Mouse (Mus musculus) embryonic facial prominence, embryonic 11.5 days (tissue): ENCODE data around the gene Appl2. TPM values are rescaled to one million over a fixed set of nuclear protein-coding genes. Genes with fewer than 3 reads are reported as not detected.

Experiments used
- ATAC-seq: fragments of 200-750 bp; cut with Nextera tagmentation; replicated peaks from 2 replicates; pipeline ENCODE4 v1.8.0; 2017; ENCODE audit warnings: low read depth; ENCODE audit not compliant: insufficient number of reproducible peaks, low FRiP score, low TSS enrichment
- DNase-seq: peaks from one replicate; pipeline ENCODE4 v3.0.0-alpha.2; 2015; ENCODE audit warnings: low spot score
- H3K27ac ChIP-seq: fragments of 300-500 bp; sonication (generic); replicated peaks from 2 replicates; pipeline ENCODE4 v1.5.1; 2014; ENCODE audit warnings: mild to moderate bottlenecking, low read depth, low read length, control low read depth
- H3K27me3 ChIP-seq: fragments of 300-500 bp; sonication (generic); 2 replicates; pipeline ENCODE4 v1.6.1; 2014; ENCODE audit warnings: mild to moderate bottlenecking, low read length, moderate library complexity, mixed read lengths; ENCODE audit not compliant: control insufficient read depth, insufficient read depth
- H3K36me3 ChIP-seq: fragments of 300-500 bp; sonication (generic); replicated peaks from 2 replicates; pipeline ENCODE4 v1.6.1; 2014; ENCODE audit warnings: low read depth, mild to moderate bottlenecking, low read length, moderate library complexity, mixed read lengths; ENCODE audit not compliant: control insufficient read depth, insufficient read depth
- H3K4me1 ChIP-seq: fragments of 300-500 bp; sonication (generic); 2 replicates; pipeline ENCODE4 v1.6.1; 2014; ENCODE audit warnings: low read length, mixed read lengths; ENCODE audit not compliant: control insufficient read depth, insufficient read depth
- H3K4me2 ChIP-seq: fragments of 300-500 bp; sonication (generic); 2 replicates; pipeline ENCODE4 v1.6.1; 2014; ENCODE audit warnings: low read depth, mild to moderate bottlenecking, control low read depth, low read length, moderate library complexity
- H3K4me3 ChIP-seq: fragments of 300-500 bp; sonication (generic); 2 replicates; pipeline ENCODE4 v1.5.1; 2014; ENCODE audit warnings: low read depth, low read length, control low read depth
- H3K9ac ChIP-seq: fragments of 300-500 bp; sonication (generic); replicated peaks from 2 replicates; pipeline ENCODE4 v1.6.1; 2014; ENCODE audit warnings: mild to moderate bottlenecking, control low read depth, low read length
- H3K9me3 ChIP-seq: fragments of 300-500 bp; sonication (generic); replicated peaks from 2 replicates; pipeline ENCODE4 v1.6.1; 2016; ENCODE audit warnings: mild to moderate bottlenecking, low read length, inconsistent platforms, mixed read lengths; ENCODE audit not compliant: control insufficient read depth
- WGBS: fragments of 180-500 bp; shearing (Covaris S2); extraction: QIAGEN DNeasy Blood & Tissue Kit; methylation state at CpG from one replicate; pipeline ENCODE4 v1.1.7; 2014; 5-methylcytosine and 5-hydroxymethylcytosine counted together
- polyA plus RNA-seq: library from polyadenylated mRNA; unstranded; fragments of >200 nt; fragmentation: Nextera tagmentation; extraction: Ambion mirVana; gene quantifications from 2 replicates; pipeline ENCODE4 v1.2.1, GENCODE M21; 2014

Appl2 gene
- polyA plus RNA-seq, 1 experiment from 2014 or later = 41.8 TPM

GRCm38 (mm10) chr10:83629190-83629781 lies 19.3 kb downstream of the Appl2 start:
- Histone ChIP-seq H3K4me1 (no peaks in the 10 kb centered on the region), H3K9me3 (no peaks in the 10 kb centered on the region), H3K27ac (no peak overlapping the region), H3K4me3 (no peak overlapping the region), H3K36me3 (peaks cover 2% of the 10 kb centered on the region; the same call in 1 of the 2 replicates), H3K27me3 (no peaks in the 10 kb centered on the region), H3K4me2 (no peak overlapping the region), H3K9ac (no peak overlapping the region)
- 92% methylated on average over 12 of the region's 12 CpGs for WGBS
- DNase-seq (no peak), ATAC-seq (no peak)

- Histone ChIP-seq H3K9me3 (no peaks in the 10 kb centered on the region), H3K4me2 (no peak overlapping the region), H3K4me3 (no peak overlapping the region), H3K27ac (no peak overlapping the region), H3K36me3 (peaks cover 2% of the 10 kb centered on the region; the same call in 1 of the 2 replicates), H3K9ac (no peak overlapping the region), H3K27me3 (no peaks in the 10 kb centered on the region), H3K4me1 (no peaks in the 10 kb centered on the region)
- WGBS = 93% methylated on average over 4 of the region's 4 CpGs
- no peak for ATAC-seq
- DNase-seq = no peak
These were observed 20.3 kb downstream of the Appl2 start for GRCm38 (mm10) chr10:83628241-83628640.

GRCm38 (mm10) chr10:83627113-83627687 lies 21.3 kb downstream of the Appl2 start:
- Histone ChIP-seq H3K9me3 (no peaks in the 10 kb centered on the region), H3K9ac (no peak overlapping the region), H3K36me3 (peaks cover 2% of the 10 kb centered on the region; the same call in 1 of the 2 replicates), H3K27ac (no peak overlapping the region), H3K27me3 (no peaks in the 10 kb centered on the region), H3K4me2 (no peak overlapping the region), H3K4me3 (no peak overlapping the region), H3K4me1 (no peaks in the 10 kb centered on the region)
- no peak for DNase-seq
- ATAC-seq = no peak
- 90% methylated on average over 9 of the region's 9 CpGs for WGBS

GRCm38 (mm10) chr10:83624841-83625240 lies 23.7 kb downstream of the Appl2 start:
- no peak overlapping the region for H3K4me3 ChIP-seq
- no peaks in the 10 kb centered on the region for H3K4me1 ChIP-seq
- ATAC-seq (no peak), DNase-seq (no peak)
- H3K4me2 ChIP-seq = no peak overlapping the region
- no peaks in the 10 kb centered on the region for H3K9me3 ChIP-seq
- no peaks in the 10 kb centered on the region for H3K27me3 ChIP-seq
- peaks cover 2% of the 10 kb centered on the region; the same call in 1 of the 2 replicates for H3K36me3 ChIP-seq
- 90% methylated on average over 12 of the region's 12 CpGs for WGBS
- no peak overlapping the region for H3K9ac ChIP-seq
- no peak overlapping the region for H3K27ac ChIP-seq

GRCm38 (mm10) chr10:83624065-83624464 lies 24.5 kb downstream of the Appl2 start:
- no peak for ATAC-seq
- DNase-seq = no peak
- WGBS = 88% methylated on average over 8 of the region's 8 CpGs

GRCm38 (mm10) chr10:83620350-83621055 lies 28.0 kb downstream of the Appl2 start:
- no peaks in the 10 kb centered on the region for H3K9me3 ChIP-seq
- H3K27me3 ChIP-seq = no peaks in the 10 kb centered on the region
- WGBS = 92% methylated on average over 24 of the region's 24 CpGs
- ATAC-seq (no peak), DNase-seq (no peak)
- H3K4me2 ChIP-seq = no peak overlapping the region
- H3K27ac ChIP-seq = no peak overlapping the region
- peaks cover 2% of the 10 kb centered on the region for H3K36me3 ChIP-seq
- no peak overlapping the region for H3K9ac ChIP-seq
- H3K4me3 ChIP-seq = no peak overlapping the region
- no peaks in the 10 kb centered on the region for H3K4me1 ChIP-seq

More at GRCm38 (mm10) chr10:83624065-83624464, 24.5 kb downstream of the Appl2 start:
- Histone ChIP-seq H3K4me2 (no peak overlapping the region), H3K9ac (no peak overlapping the region), H3K36me3 (peaks cover 2% of the 10 kb centered on the region; the same call in 1 of the 2 replicates), H3K27me3 (no peaks in the 10 kb centered on the region), H3K27ac (no peak overlapping the region), H3K4me3 (no peak overlapping the region), H3K4me1 (no peaks in the 10 kb centered on the region), H3K9me3 (no peaks in the 10 kb centered on the region)

GRCm38 (mm10) chr10:83618819-83619440 lies 29.6 kb downstream of the Appl2 start:
- H3K4me2 ChIP-seq = no peak overlapping the region

More at GRCm38 (mm10) chr10:83618819-83619440, 29.6 kb downstream of the Appl2 start:
- 88% methylated on average over 12 of the region's 12 CpGs for WGBS
- Histone ChIP-seq H3K27ac (no peak overlapping the region), H3K36me3 (no peaks in the 10 kb centered on the region; the same call in 1 of the 2 replicates), H3K4me3 (no peak overlapping the region), H3K4me1 (no peaks in the 10 kb centered on the region), H3K9me3 (no peaks in the 10 kb centered on the region), H3K9ac (no peak overlapping the region), H3K27me3 (no peaks in the 10 kb centered on the region)
- DNase-seq (no peak), ATAC-seq (no peak)
